Mouse (Mus musculus) lung, postnatal 0 days (tissue): Measurements from ENCODE around the gene 0610030E20Rik.

Experiments
- CTCF ChIP-seq: IDR thresholded peaks from 2 replicates; pipeline ENCODE4 v1.5.1; 2016; ENCODE audit warnings: antibody characterized with exemption, mild to moderate bottlenecking
- EP300 ChIP-seq: IDR thresholded peaks from 2 replicates; pipeline ENCODE4 v1.6.1; 2016; ENCODE audit warnings: antibody characterized with exemption, mild to moderate bottlenecking, control low read depth

- TF ChIP-seq CTCF (no peak), EP300 (no peak)
Measured at GRCm38 (mm10) chr6:72367460-72367974, 20.4 kb downstream of the 0610030E20Rik start.
